Mouse (Mus musculus) granulocyte monocyte progenitor cell, adult 5-6 weeks (primary cell): ENCODE measurements at regions not wholly inside any gene's neighbourhood (a gene's known extent, or its start where the extent isn't known, plus 50 kb on each side); places are given as distances from the start of the nearest gene placed in this dataset.

Experiments used
- ATAC-seq: replicated peaks from 2 replicates; pipeline ENCODE4 v1.8.0; 2016; ENCODE audit warnings: mild to moderate bottlenecking, moderate TSS enrichment, inconsistent platforms; ENCODE audit not compliant: poor library complexity, severe bottlenecking

- no peak for ATAC-seq
These were observed 442.0 kb downstream of the Defb40 start for GRCm38 (mm10) chr8:18536059-18536458.

GRCm38 (mm10) chr8:18528120-18528519 is 449.9 kb downstream of the Defb40 start:
- no peak for ATAC-seq

- ATAC-seq = no peak
These were observed 465.6 kb downstream of the Defb40 start for GRCm38 (mm10) chr8:18512409-18512808.

DNA sequence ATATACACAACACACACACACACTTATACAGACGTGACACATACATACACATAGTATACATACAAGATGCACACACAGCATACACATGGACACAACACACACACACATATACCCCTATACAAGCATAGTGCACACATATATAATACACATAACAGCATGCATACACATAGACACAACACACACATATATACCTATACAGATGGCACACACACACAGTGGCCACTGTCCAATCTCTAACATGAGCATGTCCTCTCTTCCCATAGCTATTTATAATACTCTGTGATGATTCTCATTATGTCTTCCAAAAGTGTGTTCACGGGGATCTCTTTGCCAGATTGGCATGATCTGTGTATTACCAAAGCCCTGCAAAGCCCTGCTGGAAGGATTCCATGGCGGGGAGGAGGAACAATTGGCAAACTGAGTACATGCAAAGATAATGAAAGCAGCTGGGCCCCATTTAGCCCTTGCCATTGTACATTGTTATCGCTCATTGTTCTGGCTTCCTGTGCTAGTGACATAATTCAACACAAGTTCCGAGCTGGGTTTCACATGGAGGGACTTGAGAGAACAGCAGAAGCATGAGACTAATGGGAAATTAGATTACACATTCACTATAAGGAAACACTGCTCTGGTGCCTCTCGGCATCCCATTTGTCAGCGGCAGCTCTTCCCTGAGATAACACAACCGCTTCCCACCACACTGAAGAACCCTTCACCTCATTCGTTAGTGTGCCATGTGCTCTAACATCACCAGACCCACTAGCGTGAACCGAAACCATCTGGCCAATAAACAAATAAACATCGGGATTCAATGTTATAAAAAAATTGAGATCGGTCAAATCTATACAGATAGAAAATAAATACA is 471.7 kb downstream of the Defb40 start:
- ATAC-seq = no peak

- no peak for ATAC-seq
These were observed 487.4 kb downstream of the Defb40 start for GRCm38 (mm10) chr8:18490620-18491019.

DNA sequence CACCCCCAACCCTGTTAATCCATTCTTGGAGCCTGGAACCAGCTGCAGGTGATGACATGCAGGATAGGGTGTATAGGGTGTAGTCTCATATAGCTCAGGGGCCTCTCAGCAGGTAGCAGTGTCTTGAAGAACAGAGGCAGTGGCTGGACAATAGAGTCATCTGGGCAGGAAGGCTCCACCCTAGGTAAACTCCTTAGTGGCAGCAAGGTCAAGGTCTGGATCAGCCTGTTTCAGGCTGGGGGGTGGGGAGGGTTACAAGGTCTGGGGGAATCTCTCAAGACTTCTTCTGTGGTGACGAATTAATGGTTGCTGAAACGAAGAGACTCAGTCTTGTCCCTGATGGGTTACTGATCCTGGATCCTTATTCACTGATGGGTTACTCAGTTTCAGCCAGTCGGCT is 498.0 kb downstream of the Defb40 start:
- no peak for ATAC-seq

DNA sequence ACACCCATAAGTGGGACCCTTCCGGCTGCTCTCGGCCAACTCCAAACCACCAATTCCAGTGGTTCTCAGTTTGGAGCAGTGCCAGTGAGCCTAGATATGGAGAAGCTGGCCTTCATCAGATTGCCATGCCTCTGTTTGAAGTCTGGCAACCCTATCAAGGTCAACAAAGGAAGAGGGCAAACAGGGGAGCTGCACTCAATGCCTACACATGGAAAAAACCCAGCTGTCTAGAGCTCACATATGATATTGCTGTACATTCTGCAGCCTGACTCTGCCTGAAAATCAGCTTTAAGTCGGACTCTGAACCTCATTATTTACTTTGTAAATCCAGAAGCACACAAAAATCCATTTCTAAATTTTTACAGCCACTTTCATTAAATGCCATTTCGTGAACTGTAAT is 499.9 kb downstream of the Defb40 start:
- ATAC-seq = no peak

DNA sequence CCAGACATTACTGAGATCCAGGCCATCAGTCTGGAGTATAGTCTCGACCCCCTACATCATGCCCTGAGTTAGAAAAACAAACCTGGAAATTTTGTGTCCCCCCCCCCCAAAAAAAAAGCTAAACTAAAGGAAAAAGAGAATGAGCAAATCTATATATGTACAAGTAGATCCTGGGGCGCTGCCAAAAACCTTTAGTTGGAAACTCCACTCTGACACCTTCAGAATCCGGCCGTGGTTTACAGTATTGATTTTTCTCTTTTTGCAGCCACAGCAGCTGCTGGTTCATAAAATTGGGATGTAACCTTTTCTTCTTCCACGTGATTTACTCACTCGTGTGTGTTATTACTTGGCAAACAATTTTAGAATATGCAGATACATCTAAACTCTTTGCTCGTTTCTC is 510.5 kb downstream of the Defb40 start:
- ATAC-seq = no peak

GRCm38 (mm10) chr8:18460609-18461008 is 517.4 kb downstream of the Defb40 start:
- no peak for ATAC-seq

DNA sequence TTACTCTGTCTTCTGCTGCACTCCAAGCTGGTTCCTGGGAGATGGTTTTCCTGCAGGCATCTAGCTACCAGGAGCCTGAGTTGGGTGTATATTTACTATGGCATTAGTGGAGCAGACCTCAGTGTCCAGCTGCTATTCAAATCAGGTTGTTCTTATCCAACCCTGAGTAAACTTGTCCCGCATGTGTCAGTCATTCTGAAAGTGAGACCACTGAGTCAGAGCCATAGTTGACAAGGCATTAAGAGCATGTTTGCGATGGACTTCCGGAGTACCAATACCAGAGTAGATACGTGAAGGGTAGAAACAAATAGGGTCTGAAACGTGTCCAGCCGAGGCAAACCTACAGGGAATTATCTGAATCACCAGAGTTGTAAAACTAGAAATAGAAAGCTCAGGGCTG is 520.6 kb downstream of the Defb40 start:
- ATAC-seq = no peak

DNA sequence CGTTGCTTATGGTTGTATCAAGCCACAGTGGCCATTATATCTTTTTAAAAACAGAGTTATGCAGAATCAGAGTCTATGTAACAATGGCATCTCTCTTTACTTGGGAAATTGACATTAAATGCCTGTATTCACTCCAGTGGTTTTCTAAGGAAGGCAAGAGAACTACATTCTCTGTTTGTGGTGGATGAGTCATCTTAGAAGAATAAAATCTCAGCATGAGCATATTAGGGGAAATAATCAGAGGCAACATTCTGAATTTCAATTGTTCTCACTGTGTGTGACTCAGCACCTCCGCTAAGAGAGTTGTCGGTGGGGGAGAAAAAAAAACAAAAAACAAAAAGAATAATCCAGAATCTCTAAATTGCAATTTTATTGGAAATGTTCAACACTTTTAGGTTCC is 529.0 kb downstream of the Defb40 start:
- no peak for ATAC-seq

DNA sequence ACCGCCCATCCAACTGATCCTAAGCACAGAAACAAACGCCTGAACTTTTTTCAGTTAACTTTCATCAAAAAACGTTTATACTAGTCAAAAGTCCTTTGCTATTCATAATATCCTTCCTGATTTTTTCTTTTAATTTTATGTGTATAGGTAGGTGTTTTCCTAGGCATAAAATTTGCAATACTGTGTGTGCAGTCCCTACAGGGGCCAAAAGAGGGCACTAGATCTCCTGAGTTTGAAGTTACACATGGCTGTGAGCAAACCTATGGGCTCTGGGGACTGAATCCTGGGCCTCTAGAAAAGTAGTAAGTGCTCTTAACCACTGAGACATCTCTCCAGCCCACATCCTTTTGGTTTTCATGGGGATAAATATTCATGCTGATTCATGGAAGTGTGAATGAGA is 535.8 kb downstream of the Defb40 start:
- ATAC-seq = no peak

GRCm38 (mm10) chr8:18422846-18423245 is 555.2 kb downstream of the Defb40 start:
- no peak for ATAC-seq

- ATAC-seq = no peak
These were observed 565.6 kb downstream of the Defb40 start for GRCm38 (mm10) chr8:18412470-18412869.

DNA sequence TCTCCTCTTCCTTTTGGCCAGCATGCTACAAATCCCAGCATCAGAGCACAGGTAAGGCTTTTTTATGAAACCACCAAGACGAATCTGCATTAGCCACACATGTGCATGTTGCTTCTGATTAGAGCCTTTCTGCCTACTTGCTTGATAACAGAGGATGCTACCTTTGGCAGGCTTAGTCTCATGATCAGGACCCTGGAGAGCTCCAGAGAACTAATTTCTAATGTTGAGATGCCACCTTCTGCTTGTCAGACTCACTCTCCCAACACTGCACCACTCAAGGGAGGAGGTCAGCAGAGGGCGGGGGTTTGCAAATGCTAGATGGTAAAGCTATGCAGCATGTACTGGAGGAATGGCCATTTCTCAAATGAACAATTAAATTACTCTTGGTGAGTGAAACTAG is 571.6 kb downstream of the Defb40 start:
- no peak for ATAC-seq

GRCm38 (mm10) chr8:18388353-18388752 is 589.7 kb downstream of the Defb40 start:
- no peak for ATAC-seq

- no peak for ATAC-seq
These were observed 596.4 kb downstream of the Defb40 start for GRCm38 (mm10) chr8:18381615-18382178.

GRCm38 (mm10) chr8:18348716-18349115 is 629.3 kb downstream of the Defb40 start:
- no peak for ATAC-seq

DNA sequence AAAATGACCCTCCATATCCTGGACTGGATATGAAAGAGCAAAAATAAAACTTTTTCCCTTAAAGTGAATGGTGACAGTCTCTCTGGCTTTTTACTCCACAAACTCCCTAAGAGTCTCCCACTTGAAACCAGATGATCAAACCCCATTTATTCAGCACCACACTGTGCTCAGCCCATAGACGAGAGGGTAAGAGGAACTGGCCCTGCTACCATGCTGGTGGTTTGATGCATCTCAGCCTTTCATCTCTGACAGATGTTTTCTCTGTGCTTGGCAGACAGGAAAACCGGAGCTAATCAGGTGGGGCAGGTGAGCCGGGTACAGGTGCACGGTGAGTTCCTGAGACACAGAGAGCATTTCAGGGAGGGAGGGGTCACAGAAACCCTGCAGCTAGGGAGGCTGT is 631.8 kb downstream of the Defb40 start:
- ATAC-seq = no peak

DNA sequence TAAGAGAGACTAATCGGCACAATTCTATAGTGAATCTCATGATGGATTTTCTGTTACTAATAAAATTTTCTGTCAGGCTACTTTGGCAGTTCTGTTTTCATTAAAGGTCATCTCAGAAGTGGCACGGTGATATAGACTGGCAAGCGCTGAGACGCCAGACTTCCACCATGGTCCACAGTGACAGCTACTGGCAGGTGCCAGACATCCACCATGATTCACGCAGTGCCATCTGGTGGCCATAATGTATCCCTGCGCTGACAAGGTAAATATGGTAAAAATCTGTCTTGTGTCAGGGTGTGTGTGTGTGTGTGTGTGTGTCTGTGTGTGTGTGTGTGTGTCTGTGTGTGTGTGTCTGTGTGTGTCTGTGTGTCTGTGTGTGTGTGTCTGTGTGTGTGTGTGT is 632.7 kb downstream of the Defb40 start:
- ATAC-seq = peak; percentile 74

DNA sequence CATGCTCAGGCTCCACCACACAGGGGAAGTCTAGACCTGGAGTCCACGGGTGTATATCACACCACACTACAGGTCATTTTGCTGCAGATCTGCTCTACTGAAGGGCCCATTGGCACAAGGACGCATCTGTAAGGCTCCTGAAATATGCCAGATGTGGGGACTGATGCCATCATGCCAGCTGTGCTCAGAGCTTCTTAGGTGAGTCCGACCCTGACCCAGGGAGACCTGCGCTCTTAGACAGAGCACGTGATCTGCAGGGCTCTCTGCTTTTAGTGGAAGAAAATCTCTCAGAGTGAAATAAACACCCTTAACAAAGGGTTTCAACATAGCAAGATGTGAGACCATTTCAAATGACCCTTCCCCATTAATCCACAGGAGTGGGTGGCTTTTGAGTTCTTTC is 633.2 kb downstream of the Defb40 start:
- no peak for ATAC-seq

DNA sequence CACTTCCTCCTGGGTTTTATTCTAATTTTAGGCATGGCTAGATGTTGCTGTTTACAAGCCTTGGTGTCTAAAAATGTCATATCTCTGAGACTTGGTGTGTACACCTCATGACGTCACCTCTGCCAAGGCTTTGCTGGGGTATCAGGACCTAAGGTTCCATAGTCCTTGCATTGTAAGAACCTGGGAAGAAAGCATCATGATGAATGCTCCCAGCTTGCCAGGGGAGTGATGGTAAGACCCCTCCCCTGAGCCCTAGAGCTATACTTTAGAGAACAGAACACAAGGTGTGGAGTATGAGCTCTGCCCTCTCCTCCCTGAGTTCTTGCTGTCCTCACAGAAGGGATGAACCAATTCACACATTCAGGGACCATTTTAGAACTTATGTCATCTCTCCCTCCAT is 642.5 kb downstream of the Defb40 start:
- no peak for ATAC-seq
